Mouse (Mus musculus) limb, embryonic 14.5 days (tissue): Measurements from ENCODE around the gene Plekha1. TPM values are rescaled to one million over a fixed set of nuclear protein-coding genes. Genes with fewer than 3 reads are reported as not detected.
A peak's percentile ranks its signal among the peaks of the same experiment; 100 is the strongest.

Experiments used
- ATAC-seq: fragments of 200-750 bp; cut with Nextera tagmentation; 2 replicates; pipeline ENCODE4 v1.8.0; 2017; ENCODE audit warnings: low read depth, moderate number of reproducible peaks, moderate TSS enrichment; ENCODE audit not compliant: low FRiP score
- DNase-seq: peaks from one replicate; pipeline ENCODE4 v3.0.0-alpha.2; 2015; ENCODE audit warnings: low spot score
- H3K27ac ChIP-seq: fragments of 300-500 bp; sonication (generic); replicated peaks from 2 replicates; pipeline ENCODE4 v1.5.1; 2014; ENCODE audit warnings: low read depth, mild to moderate bottlenecking, low read length, moderate library complexity, mixed read lengths
- H3K27me3 ChIP-seq: fragments of 300-500 bp; sonication (generic); 2 replicates; pipeline ENCODE4 v1.6.1; 2014; ENCODE audit warnings: low read length, mixed read lengths; ENCODE audit not compliant: control insufficient read depth, insufficient read depth
- H3K36me3 ChIP-seq: fragments of 300-500 bp; sonication (generic); 2 replicates; pipeline ENCODE4 v1.6.1; 2014; ENCODE audit warnings: mild to moderate bottlenecking, low read length, moderate library complexity, mixed read lengths; ENCODE audit not compliant: control insufficient read depth, insufficient read depth
- H3K4me1 ChIP-seq: fragments of 300-500 bp; sonication (generic); 2 replicates; pipeline ENCODE4 v1.6.1; 2014; ENCODE audit warnings: antibody characterized with exemption, low read length, mixed read lengths; ENCODE audit not compliant: control insufficient read depth, insufficient read depth
- H3K4me2 ChIP-seq: fragments of 300-500 bp; sonication (generic); replicated peaks from 2 replicates; pipeline ENCODE4 v1.6.1; 2014; ENCODE audit warnings: low read depth, mild to moderate bottlenecking, low read length, moderate library complexity; ENCODE audit not compliant: severe bottlenecking
- H3K4me3 ChIP-seq: fragments of 300-500 bp; sonication (generic); replicated peaks from 2 replicates; pipeline ENCODE4 v1.5.1; 2014; ENCODE audit warnings: low read length
- H3K9ac ChIP-seq: fragments of 300-500 bp; sonication (generic); 2 replicates; pipeline ENCODE4 v1.6.1; 2014; ENCODE audit warnings: mild to moderate bottlenecking, low read depth, low read length, moderate library complexity; ENCODE audit not compliant: severe bottlenecking
- H3K9me3 ChIP-seq: fragments of 300-500 bp; sonication (generic); 2 replicates; pipeline ENCODE4 v1.6.1; 2016; ENCODE audit warnings: low read length; ENCODE audit not compliant: control insufficient read depth
- POLR2A ChIP-seq: fragments of 200-500 bp; IDR thresholded peaks from 2 replicates; pipeline ENCODE4 v1.8.0; 2012; ENCODE audit warnings: inconsistent platforms, mild to moderate bottlenecking, moderate library complexity, borderline replicate concordance; ENCODE audit not compliant: insufficient read depth, insufficient read length; ENCODE audit errors: extremely low read depth
- WGBS: fragments of 180-500 bp; shearing (Covaris S2); extraction: QIAGEN DNeasy Blood & Tissue Kit; methylation state at CpG from one replicate; pipeline ENCODE4 v1.1.7; 2014; 5-methylcytosine and 5-hydroxymethylcytosine counted together
- polyA plus RNA-seq, 2 experiments: library from polyadenylated mRNA; depleted of rRNA in 1 of 2; stranded (reverse) in 1 of 2; unstranded in 1 of 2; fragments of >200 nt; fragmentation: Nextera tagmentation in 1 of 2; extraction: Ambion mirVana in 1 of 2; gene quantifications; 2 replicates each; pipeline versions ENCODE4 v1.2.1 to v1.2.3; 2012 to 2014

Plekha1 gene
- polyA plus RNA-seq, 2 experiments = 34.8 to 47.9 TPM

GRCm38 (mm10) chr7:130862501-130862900 lies 3.1 kb upstream of the Plekha1 start:
- DNase-seq (no peak), ATAC-seq (no peak)
- no peaks in the 10 kb centered on the region for H3K27me3 ChIP-seq
- no peak overlapping the region for H3K27ac ChIP-seq
- no peak for TF ChIP-seq POLR2A
- no peak overlapping the region for H3K4me2 ChIP-seq
- no peak overlapping the region for H3K4me3 ChIP-seq
- 39% methylated on average over 1 of the region's 1 CpGs for WGBS
- no peak overlapping the region for H3K9ac ChIP-seq
- H3K9me3 ChIP-seq = no peaks in the 10 kb centered on the region
- no peaks in the 10 kb centered on the region for H3K36me3 ChIP-seq
- H3K4me1 ChIP-seq = peaks cover 20% of the 10 kb centered on the region

- 82% methylated on average over 7 of the region's 7 CpGs for WGBS
- Histone ChIP-seq H3K4me1 (peaks cover 20% of the 10 kb centered on the region), H3K4me3 (no peak overlapping the region)
Measured at GRCm38 (mm10) chr7:130864711-130865110, 845 bp upstream of the Plekha1 start.

GRCm38 (mm10) chr7:130866640-130867039 lies 1.1 kb downstream of the Plekha1 start:
- DNase-seq (no peak), ATAC-seq (no peak)
- TF ChIP-seq POLR2A = no peak
- Histone ChIP-seq H3K4me2 (peak overlapping the region; percentile 65), H3K27me3 (no peaks in the 10 kb centered on the region), H3K4me3 (peak overlapping the region; percentile 78), H3K27ac (no peak overlapping the region), H3K9ac (peak overlapping the region; percentile 83), H3K9me3 (no peaks in the 10 kb centered on the region), H3K36me3 (no peaks in the 10 kb centered on the region), H3K4me1 (peaks cover 5% of the 10 kb centered on the region; the same call in 1 of the 2 replicates)
- WGBS = 3% methylated on average over 13 of the region's 13 CpGs

More at GRCm38 (mm10) chr7:130864711-130865110, 845 bp upstream of the Plekha1 start:
- no peak for TF ChIP-seq POLR2A
- ATAC-seq = no peak
- DNase-seq = no peak
- H3K4me2 ChIP-seq = no peak overlapping the region
- no peaks in the 10 kb centered on the region for H3K36me3 ChIP-seq
- H3K9me3 ChIP-seq = no peaks in the 10 kb centered on the region
- no peak overlapping the region for H3K9ac ChIP-seq
- H3K27me3 ChIP-seq = no peaks in the 10 kb centered on the region
- no peak overlapping the region for H3K27ac ChIP-seq

GRCm38 (mm10) chr7:130867256-130867655 lies 1.7 kb downstream of the Plekha1 start:
- H3K4me3 ChIP-seq = no peak overlapping the region
- ATAC-seq = no peak
- H3K4me1 ChIP-seq = peaks cover 3% of the 10 kb centered on the region; the same call in 1 of the 2 replicates
- no peak for DNase-seq
- H3K36me3 ChIP-seq = no peaks in the 10 kb centered on the region
- H3K4me2 ChIP-seq = peak overlapping the region; percentile 20; the same call in 1 of the 2 replicates
- H3K9me3 ChIP-seq = no peaks in the 10 kb centered on the region
- no peak overlapping the region for H3K27ac ChIP-seq
- H3K9ac ChIP-seq = no peak overlapping the region
- H3K27me3 ChIP-seq = no peaks in the 10 kb centered on the region
- TF ChIP-seq POLR2A = no peak
- 71% methylated on average over 3 of the region's 3 CpGs for WGBS

- Histone ChIP-seq H3K27me3 (no peaks in the 10 kb centered on the region), H3K4me2 (no peak overlapping the region), H3K4me3 (no peak overlapping the region), H3K27ac (no peak overlapping the region), H3K36me3 (peaks cover 25% of the 10 kb centered on the region), H3K9ac (no peak overlapping the region), H3K4me1 (no peaks in the 10 kb centered on the region), H3K9me3 (no peaks in the 10 kb centered on the region)
- TF ChIP-seq POLR2A = no peak
- ATAC-seq (no peak), DNase-seq (no peak)
- WGBS = 91% methylated on average over 2 of the region's 2 CpGs
Measured at GRCm38 (mm10) chr7:130884161-130884560, 18.6 kb downstream of the Plekha1 start.

- DNase-seq (no peak), ATAC-seq (no peak)
- H3K36me3 ChIP-seq = peaks cover 29% of the 10 kb centered on the region
- H3K27ac ChIP-seq = no peak overlapping the region
- no peaks in the 10 kb centered on the region for H3K4me1 ChIP-seq
- no peaks in the 10 kb centered on the region for H3K9me3 ChIP-seq
- no peak for TF ChIP-seq POLR2A
- no peak overlapping the region for H3K4me3 ChIP-seq
- 80% methylated on average over 3 of the region's 3 CpGs for WGBS
- no peak overlapping the region for H3K9ac ChIP-seq
- H3K4me2 ChIP-seq = no peak overlapping the region
- no peaks in the 10 kb centered on the region for H3K27me3 ChIP-seq
Measured at GRCm38 (mm10) chr7:130886246-130886645, 20.7 kb downstream of the Plekha1 start.
